Mouse (Mus musculus) megakaryocyte, adult 5-6 weeks (primary cell): ENCODE measurements at regions not wholly inside any gene's neighbourhood (a gene's known extent, or its start where the extent isn't known, plus 50 kb on each side); places are given as distances from the start of the nearest gene placed in this dataset.

ENCODE experiments used
- ATAC-seq: 2 replicates; pipeline ENCODE4 v1.8.0; 2016; ENCODE audit warnings: mild to moderate bottlenecking, inconsistent platforms; ENCODE audit not compliant: poor library complexity, severe bottlenecking

- ATAC-seq, result no peak
These were observed 243.0 kb upstream of the Tle3 start for GRCm38 (mm10) chr9:61129186-61129585.

DNA sequence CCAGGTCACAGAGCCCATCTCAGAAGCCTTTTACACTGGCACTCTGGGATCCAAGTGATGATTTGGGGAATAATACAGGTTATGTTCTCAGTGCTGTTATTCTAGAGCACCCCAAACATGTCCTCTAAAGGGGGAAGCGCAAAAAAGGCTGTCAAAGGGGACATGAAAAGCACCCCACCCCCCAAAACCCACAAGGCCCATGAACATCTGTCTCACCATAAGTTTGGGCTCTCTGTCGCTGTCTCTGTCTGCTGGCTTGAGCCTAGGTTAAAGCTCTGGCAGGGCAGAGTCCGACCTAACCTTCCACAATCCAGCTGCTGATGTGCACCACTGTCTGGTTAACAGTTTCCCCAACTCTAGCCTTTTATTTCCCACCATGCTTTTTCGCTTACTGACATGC is 241.3 kb upstream of the Tle3 start:
- no peak for ATAC-seq

DNA sequence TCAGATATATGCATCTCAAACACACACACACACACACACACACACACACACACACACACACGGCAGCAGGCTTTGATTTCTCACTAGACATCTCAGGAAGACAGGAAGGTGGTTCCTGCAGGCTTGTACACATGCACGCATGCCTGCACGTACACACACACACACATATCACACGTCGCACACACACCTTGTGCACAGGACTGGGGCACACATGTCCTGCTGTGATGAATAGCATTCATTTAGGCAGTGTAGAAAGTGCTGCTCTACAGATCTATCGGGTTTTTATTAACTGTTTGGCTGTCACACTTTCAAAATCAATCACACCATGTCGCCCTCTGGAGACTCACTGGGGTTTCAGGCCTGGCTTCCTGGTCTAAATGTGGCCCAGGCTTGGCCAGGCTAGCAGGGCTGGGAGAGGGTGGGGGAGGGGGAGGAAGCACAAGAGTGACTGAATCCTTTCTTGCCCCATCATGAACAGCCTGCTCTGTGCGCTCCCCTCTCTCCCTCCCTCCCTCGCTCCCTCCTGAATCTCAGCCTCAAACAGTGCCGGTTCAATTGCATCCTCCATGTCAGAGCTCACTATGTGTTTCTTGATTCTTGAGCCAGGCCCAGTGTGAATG is 236.8 kb upstream of the Tle3 start:
- ATAC-seq, result no peak

- ATAC-seq, result no peak
These were observed 236.2 kb upstream of the Tle3 start for GRCm38 (mm10) chr9:61135917-61136316.

GRCm38 (mm10) chr9:61138741-61139368 is 233.3 kb upstream of the Tle3 start:
- ATAC-seq, result no peak

DNA sequence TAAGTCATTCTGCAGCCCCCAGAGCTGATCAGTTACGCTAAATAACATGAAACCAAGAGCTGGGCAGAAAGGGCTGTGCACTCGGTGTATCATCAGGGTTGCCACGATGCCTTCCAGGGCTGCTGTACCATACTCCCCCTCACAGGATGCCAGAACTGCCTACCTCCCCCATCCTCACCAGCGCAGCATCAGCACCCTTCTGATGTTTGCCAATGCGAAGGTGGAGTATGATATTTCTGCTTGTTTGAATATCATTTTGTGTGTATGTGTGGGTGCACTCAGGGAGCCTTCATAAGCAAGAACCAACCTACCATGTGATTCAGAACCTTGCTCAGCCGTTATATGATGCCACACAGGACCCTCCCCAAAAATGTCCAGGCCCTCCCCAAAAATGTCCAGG is 229.1 kb upstream of the Tle3 start:
- ATAC-seq, result no peak

DNA sequence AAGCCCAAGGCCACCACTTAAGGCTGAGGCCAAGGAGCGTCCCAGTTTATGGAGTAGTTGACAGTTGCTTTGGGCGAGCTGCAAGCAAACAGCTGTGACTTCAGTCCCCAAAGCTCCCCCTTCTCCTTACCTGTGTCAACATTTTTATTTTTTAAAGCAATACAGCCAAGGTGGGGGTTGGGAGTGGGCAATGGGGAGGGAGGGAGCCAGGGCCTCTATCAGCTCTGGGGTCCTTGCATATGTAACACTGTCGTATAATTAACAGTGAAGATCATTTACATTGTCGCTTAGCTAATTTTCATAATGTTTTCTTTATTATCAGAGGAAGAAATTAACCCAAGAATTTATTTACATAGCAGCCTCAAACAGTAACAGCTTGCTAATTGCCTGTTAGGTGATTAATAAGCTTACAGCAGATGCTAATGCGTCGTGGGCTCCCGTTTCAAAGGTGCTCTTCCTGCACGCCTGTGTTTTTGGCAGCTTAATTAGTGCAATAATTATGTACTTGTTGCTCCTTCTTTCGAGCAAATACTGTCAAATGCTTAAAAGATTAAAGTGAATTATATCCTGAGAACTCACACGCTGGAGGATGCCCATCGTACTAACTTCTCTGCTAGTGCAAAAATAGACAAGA is 227.4 kb upstream of the Tle3 start:
- ATAC-seq, result no peak

DNA sequence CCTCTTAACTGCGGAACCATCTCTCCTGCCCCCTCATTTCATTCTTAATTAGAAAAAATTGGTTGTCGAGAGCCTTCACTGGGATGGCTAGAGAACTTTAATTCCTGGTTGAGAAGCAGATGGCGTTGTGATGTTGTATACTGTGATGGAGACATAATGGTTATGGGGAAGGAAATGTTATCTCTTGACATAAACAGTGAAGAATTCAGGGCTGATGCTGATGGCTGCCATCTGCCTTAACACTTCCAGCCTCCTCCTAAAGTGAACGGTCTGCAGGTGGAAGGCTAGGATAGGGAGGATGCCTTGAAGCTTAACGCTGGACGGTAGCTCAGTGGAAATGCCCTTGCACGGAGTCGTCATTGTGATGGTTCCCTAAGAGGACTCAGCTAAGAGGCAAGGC is 226.4 kb upstream of the Tle3 start:
- no peak for ATAC-seq

DNA sequence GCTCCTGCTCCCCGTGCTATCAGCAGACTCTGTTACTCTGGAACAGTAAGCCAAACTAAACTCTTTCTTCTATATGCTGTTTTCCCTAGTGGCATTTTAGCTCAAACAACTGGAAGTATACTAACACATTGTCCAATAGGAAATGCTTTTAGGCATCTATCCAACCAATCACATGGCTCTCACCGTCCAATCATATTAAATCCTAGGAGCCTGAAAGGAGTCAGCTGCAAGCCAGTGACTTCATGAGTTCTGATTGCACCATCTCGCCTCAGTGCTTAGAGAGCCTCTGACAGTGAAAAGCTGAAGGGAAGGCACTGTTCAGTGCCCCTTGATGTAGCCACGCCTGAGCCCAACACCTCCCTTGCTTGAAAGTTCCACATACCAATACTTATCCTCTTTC is 221.0 kb upstream of the Tle3 start:
- ATAC-seq, result no peak

DNA sequence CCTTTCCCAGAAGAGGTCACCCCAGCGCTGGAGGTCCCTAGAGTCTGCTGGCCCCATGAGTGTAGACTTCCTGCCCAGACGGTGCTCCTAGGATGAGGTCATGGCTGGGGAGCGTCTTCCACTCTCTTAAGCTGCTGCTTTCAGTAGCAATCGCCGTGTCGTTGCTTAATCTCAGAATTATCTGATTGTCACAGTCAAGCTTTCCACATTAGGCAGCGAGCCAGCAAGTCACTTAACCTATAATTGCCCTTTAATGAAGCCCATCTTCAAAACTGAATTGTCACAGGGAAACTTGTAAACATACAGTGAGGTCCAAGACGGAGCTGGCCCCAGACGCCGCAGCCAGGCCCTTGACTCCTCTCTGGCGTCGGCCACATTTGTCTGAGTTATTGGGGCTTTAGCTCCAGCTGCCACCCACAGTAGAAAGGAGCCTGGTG is 220.2 kb upstream of the Tle3 start:
- no peak for ATAC-seq

- no peak for ATAC-seq
These were observed 217.4 kb upstream of the Tle3 start for GRCm38 (mm10) chr9:61154721-61155120.

DNA sequence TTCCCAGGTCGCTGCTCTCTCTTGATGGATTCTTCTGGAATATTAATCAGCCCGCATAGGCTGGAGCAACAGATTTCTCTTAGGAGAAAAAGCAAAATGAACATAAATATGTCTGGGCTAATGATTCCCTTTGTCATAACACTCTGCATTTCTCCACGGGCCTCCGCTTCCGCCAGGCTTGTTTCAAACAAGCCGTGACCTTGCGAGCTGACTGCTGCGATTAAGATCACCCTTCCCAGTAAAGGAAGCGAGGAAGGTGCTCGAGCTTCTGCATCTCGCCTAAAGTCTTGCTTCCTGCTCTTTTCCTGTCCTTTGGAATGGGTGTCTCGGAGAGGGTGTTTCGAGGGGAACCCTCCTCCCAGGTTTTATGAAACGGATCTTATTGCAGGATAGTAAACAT is 216.3 kb upstream of the Tle3 start:
- ATAC-seq, result no peak

DNA sequence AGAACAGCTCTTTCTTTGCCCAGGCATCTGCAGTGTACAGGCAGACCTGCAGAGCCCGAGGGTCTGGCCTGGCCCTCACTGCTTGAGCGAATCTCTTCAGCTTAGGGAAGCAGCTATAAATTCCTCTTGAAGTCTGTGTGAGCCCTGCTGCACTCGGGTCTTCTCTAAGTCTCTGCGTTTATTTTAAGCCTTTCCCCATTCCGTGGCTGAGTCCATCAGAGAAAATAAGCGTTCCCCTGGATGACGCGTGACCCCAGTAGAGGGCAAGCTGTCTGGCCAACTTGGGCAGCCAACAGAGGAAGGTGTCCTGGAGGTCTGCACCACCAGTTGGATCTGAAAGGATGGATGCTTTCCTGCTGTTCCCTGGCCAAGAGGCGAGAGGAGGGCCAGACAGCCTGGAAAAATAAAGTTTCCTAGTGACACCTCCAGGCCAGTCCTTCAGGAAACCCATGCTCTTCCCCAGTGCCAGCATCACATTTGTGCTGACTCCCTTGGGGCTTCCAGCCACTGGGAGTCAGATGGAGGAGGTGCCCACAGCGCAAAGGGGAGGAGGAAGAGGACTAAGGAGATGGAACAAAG is 213.9 kb upstream of the Tle3 start:
- no peak for ATAC-seq

GRCm38 (mm10) chr9:61159159-61159558 is 213.0 kb upstream of the Tle3 start:
- no peak for ATAC-seq

- ATAC-seq, result no peak
These were observed 212.6 kb upstream of the Tle3 start for GRCm38 (mm10) chr9:61159616-61160015.

- no peak for ATAC-seq
These were observed 209.3 kb upstream of the Tle3 start for GRCm38 (mm10) chr9:61162884-61163283.

- peak; percentile 24; the same call in 1 of the 2 replicates for ATAC-seq
These were observed 208.4 kb upstream of the Tle3 start for GRCm38 (mm10) chr9:61163671-61164288.

- ATAC-seq, result no peak
These were observed 207.5 kb upstream of the Tle3 start for GRCm38 (mm10) chr9:61164501-61165251.

GRCm38 (mm10) chr9:61166115-61166514 is 206.1 kb upstream of the Tle3 start:
- no peak for ATAC-seq

DNA sequence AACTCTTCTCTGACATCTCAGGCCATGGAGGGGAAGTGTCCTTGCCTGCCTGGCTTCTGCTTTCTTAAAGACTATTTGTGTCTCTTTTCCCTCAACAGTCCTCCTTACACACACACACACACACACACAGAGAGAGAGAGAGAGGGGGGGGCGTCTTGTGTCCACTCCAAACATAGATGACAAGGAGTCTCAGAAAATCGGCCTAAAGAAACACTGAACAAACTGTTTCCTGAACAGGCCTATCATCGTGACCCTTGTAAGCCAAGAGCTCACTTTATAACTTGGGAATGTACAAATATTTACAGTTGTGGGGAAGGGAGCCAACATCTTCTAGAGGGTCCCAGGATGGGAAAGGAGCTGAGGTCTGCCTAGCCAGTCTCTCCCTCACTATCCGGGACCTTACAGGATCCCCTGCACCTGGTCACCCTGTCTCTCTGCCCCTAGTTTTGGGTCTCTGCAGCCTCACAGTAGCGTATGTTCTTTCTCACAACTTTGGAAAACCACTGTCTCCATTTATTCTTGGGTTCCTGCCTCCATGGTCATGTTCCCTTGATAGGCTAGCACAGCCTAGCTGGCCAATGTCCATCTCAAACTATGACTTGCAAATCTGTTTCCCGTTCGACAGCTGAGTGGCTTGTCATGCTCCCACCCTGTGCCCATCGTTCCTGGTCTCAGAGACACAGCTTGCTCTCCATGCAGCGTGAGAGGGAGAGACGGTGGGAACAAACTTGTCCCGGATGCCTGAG is 204.9 kb upstream of the Tle3 start:
- ATAC-seq, result no peak
